ENCODE assay signal across 21 mouse cellular contexts in the genomic region with DNA sequence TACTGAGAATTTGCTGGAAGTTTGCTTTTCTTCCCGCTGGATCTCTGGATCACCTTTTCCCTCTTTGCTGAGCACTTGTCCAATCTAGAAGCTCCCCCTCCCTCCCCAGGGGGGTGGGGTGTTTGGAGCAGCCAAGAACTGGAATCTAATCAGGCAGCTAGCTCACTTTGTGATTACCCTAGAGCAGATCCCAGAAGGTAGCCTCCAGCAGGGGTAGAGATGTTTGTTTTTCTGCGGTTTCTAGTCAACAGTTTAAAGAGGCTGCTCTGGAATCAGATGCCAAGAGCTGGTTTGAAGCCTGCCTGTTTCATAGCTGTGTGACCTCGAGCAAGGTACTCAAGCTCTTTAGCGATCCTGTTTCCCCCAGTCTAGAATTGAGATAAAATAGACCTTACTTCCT.
DNase-seq lines count a peak whose midpoint lies in the region; TF ChIP-seq lines count a peak whose summit lies in the region.
"Had no signal": no experiment of that assay in that cellular context is flagged by ENCODE, and none has a peak within 500 bp of the region (broad histone marks: within the 10 kb centered on the region; RNA-seq: fewer than 3 reads in every experiment).

No protein-coding gene starts in this region.

- TF ChIP-seq CTCF in lung, adult 2 months (IDR thresholded peaks at IDR 0.05; ENCODE audit: insufficient read depth, low read length) = no peak

- DNase-seq in adrenal gland, postnatal 14 days = peak; percentile 9
- no peak for DNase-seq in adrenal gland, postnatal 25 days
- peak; percentile 23 to 31 for DNase-seq in gastrocnemius, adult 8-10 months (ENCODE audit: low spot score in 2 of 2)
- DNase-seq in gastrocnemius, postnatal 14 days = no peak
- DNase-seq in lung, adult 2 months = peak; percentile 8
- no peak for DNase-seq in lung, postnatal 4 days
- peak; percentile 36 for DNase-seq in lung, postnatal 36 days
- no peak for DNase-seq in adipocyte (ENCODE audit: low spot score)
- DNase-seq: cerebellum, adult 11 months; cerebellum, adult 8-10 months; cerebellum, postnatal 14 days; embryo, embryonic 11 days; forebrain, postnatal 0 days; gastrocnemius, postnatal 36 days; heart, adult 11 months; heart, postnatal 14 days; kidney, adult 18-20 months had no signal

- WGBS in lung, adult 2 months = 48% methylated on average over 4 of the region's 4 CpGs

- intact Hi-C loops in gastrocnemius, postnatal 14 days (cut with DNase I; ENCODE audit: low total_unique reads) = no loop called here

- H3K4me3 ChIP-seq in lung, adult 2 months (replicated peaks; ENCODE audit: extremely low read depth, low read depth, low read length) = no peak overlapping the region
- H3K4me3 ChIP-seq: embryonic facial prominence, embryonic 12.5 days; forebrain, embryonic 13.5 days; heart, embryonic 15.5 days; hindbrain, embryonic 13.5 days had no signal

- no peak for TF ChIP-seq POLR2A in lung, adult 2 months (IDR thresholded peaks at IDR 0.05; ENCODE audit: borderline replicate concordance, extremely low read depth, low read depth, low read length)

- no peaks in the 10 kb centered on the region for H3K4me1 ChIP-seq in lung, adult 2 months (ENCODE audit: control insufficient read depth, insufficient read depth, low read length)
- H3K4me1 ChIP-seq: embryonic facial prominence, embryonic 12.5 days; forebrain, embryonic 13.5 days; heart, embryonic 15.5 days had no signal

Comparison
In these comparisons a context has a peak if more than half of its experiments do, and no peak if none do; other contexts are left out.
1. DNase-seq: peak in adrenal gland, postnatal 14 days (single experiment), gastrocnemius, adult 8-10 months (2 of 2), lung, adult 2 months (single experiment) and lung, postnatal 36 days (single experiment); none in adrenal gland, postnatal 25 days (single experiment), gastrocnemius, postnatal 14 days (single experiment), lung, postnatal 4 days (0 of 2) and adipocyte (single experiment).